Mouse (Mus musculus): ENCODE data around the gene Rnasel. TPM values are rescaled to one million over a fixed set of nuclear protein-coding genes. Genes with fewer than 3 reads are reported as not detected.
A peak's percentile ranks its signal among the peaks of the same experiment; 100 is the strongest.
"Not testable (repeated sequence)": the region's sequence is repeated elsewhere in the genome, so short reads cannot be mapped to it uniquely, and the experiment has no call there.

The Rnasel gene
- total RNA-seq, 2 experiments from 2014 or later, result 8.8 to 9.3 TPM

GRCm38 (mm10) chr1:153753725-153754464, 4.7 kb downstream of the Rnasel start:
- intact Hi-C loops (cut with DNase I), result loop anchor here (5.0 kb wide), 1 partner anchor 53 kb away; no protein-coding TSS in a partner anchor
- no peak for DNase-seq (ENCODE audit: low spot score in 2 of 2)

GRCm38 (mm10) chr1:153764136-153764535, 14.9 kb downstream of the Rnasel start:
- DNase-seq (ENCODE audit: low spot score in 2 of 2), result no peak
- intact Hi-C loops (cut with DNase I), result no loop called here

- no peak for DNase-seq (ENCODE audit: low spot score in 2 of 2)
- intact Hi-C loops (cut with DNase I), result no loop called here
Measured at GRCm38 (mm10) chr1:153766298-153766697, 17.1 kb downstream of the Rnasel start.

- DNase-seq (ENCODE audit: low spot score in 2 of 2), result no peak
- intact Hi-C loops (cut with DNase I), result no loop called here
Measured at GRCm38 (mm10) chr1:153767281-153767680, 18.1 kb downstream of the Rnasel start.

GRCm38 (mm10) chr1:153768465-153768864, 19.2 kb downstream of the Rnasel start:
- intact Hi-C loops (cut with DNase I), result no loop called here

GRCm38 (mm10) chr1:153769571-153769970, 20.3 kb downstream of the Rnasel start:
- intact Hi-C loops (cut with DNase I); DNase-seq (ENCODE audit: low spot score in 2 of 2): not testable (repeated sequence)

More at GRCm38 (mm10) chr1:153768465-153768864, 19.2 kb downstream of the Rnasel start:
- no peak for DNase-seq (ENCODE audit: low spot score in 2 of 2)

GRCm38 (mm10) chr1:153769998-153770775, 21.0 kb downstream of the Rnasel start:
- no peak for DNase-seq (ENCODE audit: low spot score in 2 of 2)
- intact Hi-C loops (cut with DNase I), result no loop called here

GRCm38 (mm10) chr1:153770776-153771167, 21.5 kb downstream of the Rnasel start:
- DNase-seq (ENCODE audit: low spot score in 2 of 2), result no peak
- intact Hi-C loops (cut with DNase I), result no loop called here

- intact Hi-C loops (cut with DNase I), result no loop called here
- no peak for DNase-seq (ENCODE audit: low spot score in 2 of 2)
Measured at GRCm38 (mm10) chr1:153775174-153775573, 25.9 kb downstream of the Rnasel start.

GRCm38 (mm10) chr1:153776257-153776656, 27.0 kb downstream of the Rnasel start:
- intact Hi-C loops (cut with DNase I), result no loop called here
- DNase-seq (ENCODE audit: low spot score in 2 of 2), result no peak

- no peak for DNase-seq (ENCODE audit: low spot score in 2 of 2)
- intact Hi-C loops (cut with DNase I), result no loop called here
Measured at GRCm38 (mm10) chr1:153778205-153778604, 29.0 kb downstream of the Rnasel start.

- no peak for DNase-seq (ENCODE audit: low spot score in 2 of 2)
- intact Hi-C loops (cut with DNase I), result no loop called here
Measured at GRCm38 (mm10) chr1:153783339-153783738, 34.1 kb downstream of the Rnasel start.

GRCm38 (mm10) chr1:153785608-153786007, 36.4 kb downstream of the Rnasel start:
- no peak for DNase-seq (ENCODE audit: low spot score in 2 of 2)
- intact Hi-C loops (cut with DNase I), result no loop called here

GRCm38 (mm10) chr1:153790708-153791107, 41.5 kb downstream of the Rnasel start:
- DNase-seq (ENCODE audit: low spot score in 2 of 2), result no peak
- intact Hi-C loops (cut with DNase I), result no loop called here

GRCm38 (mm10) chr1:153794241-153794640, 45.0 kb downstream of the Rnasel start:
- intact Hi-C loops (cut with DNase I), result no loop called here
- no peak for DNase-seq (ENCODE audit: low spot score in 2 of 2)

GRCm38 (mm10) chr1:153802691-153803090, 53.5 kb downstream of the Rnasel start:
- no peak for DNase-seq (ENCODE audit: low spot score in 2 of 2)
- intact Hi-C loops (cut with DNase I), result no loop called here

- no peak for DNase-seq (ENCODE audit: low spot score in 2 of 2)
- intact Hi-C loops (cut with DNase I), result no loop called here
Measured at GRCm38 (mm10) chr1:153803530-153803929, 54.3 kb downstream of the Rnasel start.

- intact Hi-C loops (cut with DNase I), result loop anchor here (5.0 kb wide), 2 partner anchors 55 to 250 kb away; no protein-coding TSS in a partner anchor
- peak; percentile 62 to 81 for DNase-seq (ENCODE audit: low spot score in 2 of 2)
Measured at GRCm38 (mm10) chr1:153807390-153807993, 58.3 kb downstream of the Rnasel start.
